Mouse (Mus musculus) liver, embryonic 11.5 days (tissue): ENCODE data around the gene Mast1. TPM values are rescaled to one million over a fixed set of nuclear protein-coding genes. Genes with fewer than 3 reads are reported as not detected.

Experiments
- ATAC-seq: fragments of 200-750 bp; cut with Nextera tagmentation; replicated peaks from 2 replicates; pipeline ENCODE4 v1.8.0; 2017; ENCODE audit warnings: moderate number of reproducible peaks, mild to moderate bottlenecking, moderate TSS enrichment, moderate library complexity; ENCODE audit not compliant: low FRiP score
- DNase-seq: peaks from one replicate; pipeline ENCODE4 v3.0.0-alpha.2; 2017; ENCODE audit warnings: low spot score
- H3K27ac ChIP-seq: fragments of 300-500 bp; sonication (generic); 2 replicates; pipeline ENCODE4 v1.5.1; 2014; ENCODE audit warnings: mild to moderate bottlenecking, low read depth, low read length, control low read depth
- H3K27me3 ChIP-seq: fragments of 300-500 bp; sonication (generic); replicated peaks from 2 replicates; pipeline ENCODE4 v1.6.1; 2014; ENCODE audit warnings: low read length, mixed read lengths; ENCODE audit not compliant: control insufficient read depth, insufficient read depth
- H3K36me3 ChIP-seq: fragments of 300-500 bp; sonication (generic); 2 replicates; pipeline ENCODE4 v1.6.1; 2014; ENCODE audit warnings: mild to moderate bottlenecking, low read length, moderate library complexity, mixed read lengths; ENCODE audit not compliant: control insufficient read depth, insufficient read depth
- H3K4me1 ChIP-seq: fragments of 300-500 bp; sonication (generic); replicated peaks from 2 replicates; pipeline ENCODE4 v1.6.1; 2014; ENCODE audit warnings: low read length, mixed read lengths; ENCODE audit not compliant: control insufficient read depth, insufficient read depth
- H3K4me2 ChIP-seq: fragments of 300-500 bp; sonication (generic); 2 replicates; pipeline ENCODE4 v1.6.1; 2014; ENCODE audit warnings: mild to moderate bottlenecking, control low read depth, moderate library complexity
- H3K4me3 ChIP-seq: fragments of 300-500 bp; sonication (generic); 2 replicates; pipeline ENCODE4 v1.5.1; 2014; ENCODE audit warnings: low read depth, low read length, control low read depth
- H3K9ac ChIP-seq: fragments of 300-500 bp; sonication (generic); 2 replicates; pipeline ENCODE4 v1.6.1; 2014; ENCODE audit warnings: low read depth, low read length, control low read depth
- H3K9me3 ChIP-seq: fragments of 300-500 bp; sonication (generic); 2 replicates; pipeline ENCODE4 v1.6.1; 2016; ENCODE audit warnings: low read length, inconsistent platforms, mixed read lengths; ENCODE audit not compliant: control insufficient read depth
- WGBS: fragments of 180-500 bp; shearing (Covaris S2); extraction: QIAGEN DNeasy Blood & Tissue Kit; methylation state at CpG from one replicate; pipeline ENCODE4 v1.1.7; 2014; 5-methylcytosine and 5-hydroxymethylcytosine counted together
- polyA plus RNA-seq: library from polyadenylated mRNA; unstranded; fragments of >200 nt; fragmentation: Nextera tagmentation; extraction: Ambion mirVana; gene quantifications from 2 replicates; pipeline ENCODE4 v1.2.1, GENCODE M21; 2014

Gene Mast1
- polyA plus RNA-seq, 1 experiment from 2014 or later: 0.29 TPM

DNA sequence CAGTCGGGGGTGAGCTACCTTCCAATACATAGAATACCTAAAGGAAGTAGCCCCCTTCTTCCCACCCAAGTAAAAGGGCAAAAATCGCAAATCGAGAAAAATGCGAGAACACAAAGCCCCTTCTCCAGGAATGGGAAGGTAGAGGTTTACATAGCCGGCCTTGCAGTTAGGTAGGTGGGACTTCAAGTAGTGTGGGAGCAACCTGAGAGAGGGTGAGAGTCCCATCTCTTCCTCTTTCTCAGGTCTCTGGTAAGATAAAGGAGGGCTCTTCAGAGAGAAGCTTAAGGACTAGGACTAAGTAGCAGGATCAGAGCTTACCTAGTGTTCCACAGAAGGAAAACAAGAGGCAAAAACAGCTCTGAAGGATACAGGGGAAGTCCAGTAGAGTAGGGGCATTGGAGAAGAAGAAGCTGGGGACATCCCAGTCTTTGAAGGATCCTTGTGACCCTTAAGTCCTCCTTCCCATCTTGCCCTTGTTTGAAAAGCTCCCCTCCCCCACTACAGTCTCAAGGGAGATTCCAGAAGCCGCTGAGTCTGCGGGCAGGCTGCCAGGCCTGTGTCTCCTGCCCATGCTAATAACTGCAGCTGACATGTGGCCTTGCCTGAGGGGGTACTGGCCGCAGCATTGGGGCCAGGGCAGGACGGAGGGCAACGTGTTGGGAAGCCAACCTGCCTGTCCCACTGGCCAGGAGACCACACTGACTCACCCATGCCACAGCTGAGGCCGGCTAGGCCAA lies 43.6 kb upstream of the Mast1 start:
- DNase-seq (no peak), ATAC-seq (no peak)
- Histone ChIP-seq H3K36me3 (no peaks in the 10 kb centered on the region), H3K27ac (peak overlapping the region; percentile 59; the same call in 1 of the 2 replicates), H3K9me3 (no peaks in the 10 kb centered on the region), H3K4me3 (peak overlapping the region; percentile 78; the same call in 1 of the 2 replicates), H3K9ac (peak overlapping the region; percentile 17), H3K4me1 (peaks cover 68% of the 10 kb centered on the region), H3K27me3 (no peaks in the 10 kb centered on the region), H3K4me2 (peak overlapping the region; percentile 99)
- WGBS: 47% methylated on average over 11 of the region's 11 CpGs

DNA sequence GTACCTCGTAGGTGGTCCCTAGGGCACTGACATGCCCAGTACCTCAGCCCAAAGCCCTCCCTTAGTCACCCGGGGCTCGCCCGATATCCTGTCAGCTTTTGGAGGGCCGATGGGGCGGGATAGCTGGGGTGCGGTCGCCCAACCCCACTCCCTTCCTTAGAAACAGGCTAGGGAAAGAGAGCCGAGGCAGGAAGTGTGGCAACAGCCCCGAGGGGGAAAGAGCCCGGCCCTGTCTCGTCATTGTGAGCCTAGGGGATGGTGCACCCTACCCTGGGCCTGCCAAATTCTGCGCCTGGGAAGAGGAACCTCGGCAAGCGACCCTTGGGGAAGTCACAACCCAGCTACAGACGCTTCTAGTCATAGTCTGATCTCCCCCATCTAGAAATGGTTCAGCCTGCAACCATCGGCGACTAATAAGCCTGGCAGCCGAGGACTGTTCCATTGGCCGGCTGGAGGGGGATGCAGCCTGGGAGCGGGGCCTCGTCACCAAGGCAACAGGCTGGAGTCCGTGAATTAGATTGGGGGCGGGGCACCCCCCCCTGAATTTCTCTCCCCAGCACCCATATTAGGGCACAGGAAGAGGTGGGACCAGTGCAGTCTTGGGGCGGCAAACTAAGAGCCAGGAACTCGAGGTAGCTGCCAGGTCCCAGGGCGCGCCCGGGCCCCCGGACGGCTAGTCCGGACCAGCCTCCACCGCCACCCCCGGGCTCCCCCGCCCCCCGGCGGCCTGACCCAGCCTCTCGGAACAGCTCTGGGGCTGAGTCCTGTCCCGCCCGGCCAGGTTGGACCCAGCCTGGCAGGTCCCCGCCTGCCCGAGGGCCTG lies 42.7 kb upstream of the Mast1 start:
- DNase-seq (peak; percentile 90), ATAC-seq (peak; percentile 53)
- peaks cover 4% of the 10 kb centered on the region; the same call in 1 of the 2 replicates for H3K36me3 ChIP-seq
- peaks cover 70% of the 10 kb centered on the region for H3K4me1 ChIP-seq
- WGBS: 2% methylated on average over 42 of the region's 42 CpGs
- peak overlapping the region; percentile 62 for H3K9ac ChIP-seq
- peak overlapping the region; percentile 78 for H3K4me3 ChIP-seq
- H3K27ac ChIP-seq: peak overlapping the region; percentile 59
- H3K9me3 ChIP-seq: no peaks in the 10 kb centered on the region
- peak overlapping the region; percentile 99 for H3K4me2 ChIP-seq
- no peaks in the 10 kb centered on the region for H3K27me3 ChIP-seq

DNA sequence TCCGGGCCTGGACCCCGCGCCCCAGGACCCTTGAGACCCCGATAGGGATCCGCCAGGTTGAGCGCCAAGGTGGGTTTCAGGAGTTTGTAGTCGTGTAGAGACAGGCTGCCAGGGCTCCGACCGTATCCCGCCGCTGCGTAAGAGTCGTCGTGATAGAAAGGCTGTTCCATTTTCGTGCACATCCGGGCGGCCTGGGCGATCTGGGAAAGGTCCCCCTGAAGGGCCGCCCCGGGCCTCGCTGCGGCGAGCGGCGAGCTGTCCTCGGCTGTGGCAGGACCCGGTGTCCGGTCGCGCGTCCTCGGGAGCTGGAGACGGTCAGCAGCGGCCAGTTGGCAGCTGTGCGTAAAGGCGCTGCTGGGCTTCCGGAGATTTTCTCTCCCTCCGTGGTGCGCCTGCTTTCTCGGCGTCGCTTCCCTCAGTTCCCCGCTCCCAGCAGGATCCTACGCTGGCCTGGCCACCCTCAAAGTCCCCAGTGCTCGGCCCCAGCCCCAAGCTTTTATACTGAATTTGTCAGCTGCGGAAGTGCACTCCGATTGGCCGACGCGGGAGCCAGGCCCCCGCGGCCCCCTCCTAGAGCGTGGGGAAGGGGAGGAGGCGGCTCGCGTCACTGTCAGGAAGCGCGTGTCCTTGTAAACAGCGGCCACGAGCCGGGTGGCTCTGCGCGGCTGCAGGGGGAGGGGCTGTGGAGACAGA lies 41.2 kb upstream of the Mast1 start, which contains the start of gene Junb:
Gene Junb, minus strand, starts transcription at position 471 of the 693 bp plus-strand sequence.
- Histone ChIP-seq H3K9ac (peak within 1 kb of the TSS; percentile 86), H3K27me3 (no peaks in the 10 kb centered on the region), H3K9me3 (no peaks in the 10 kb centered on the region), H3K4me2 (peak within 1 kb of the TSS; percentile 99), H3K4me3 (peak within 1 kb of the TSS; percentile 78), H3K4me1 (peaks cover 62% of the 10 kb centered on the region), H3K27ac (peak within 1 kb of the TSS; percentile 96), H3K36me3 (peaks cover 16% of the 10 kb centered on the region; the same call in 1 of the 2 replicates)
- ATAC-seq: peak; percentile 57
- peak; percentile 92 for DNase-seq
- WGBS: under 1% methylated on average over 63 of the region's 63 CpGs

DNA sequence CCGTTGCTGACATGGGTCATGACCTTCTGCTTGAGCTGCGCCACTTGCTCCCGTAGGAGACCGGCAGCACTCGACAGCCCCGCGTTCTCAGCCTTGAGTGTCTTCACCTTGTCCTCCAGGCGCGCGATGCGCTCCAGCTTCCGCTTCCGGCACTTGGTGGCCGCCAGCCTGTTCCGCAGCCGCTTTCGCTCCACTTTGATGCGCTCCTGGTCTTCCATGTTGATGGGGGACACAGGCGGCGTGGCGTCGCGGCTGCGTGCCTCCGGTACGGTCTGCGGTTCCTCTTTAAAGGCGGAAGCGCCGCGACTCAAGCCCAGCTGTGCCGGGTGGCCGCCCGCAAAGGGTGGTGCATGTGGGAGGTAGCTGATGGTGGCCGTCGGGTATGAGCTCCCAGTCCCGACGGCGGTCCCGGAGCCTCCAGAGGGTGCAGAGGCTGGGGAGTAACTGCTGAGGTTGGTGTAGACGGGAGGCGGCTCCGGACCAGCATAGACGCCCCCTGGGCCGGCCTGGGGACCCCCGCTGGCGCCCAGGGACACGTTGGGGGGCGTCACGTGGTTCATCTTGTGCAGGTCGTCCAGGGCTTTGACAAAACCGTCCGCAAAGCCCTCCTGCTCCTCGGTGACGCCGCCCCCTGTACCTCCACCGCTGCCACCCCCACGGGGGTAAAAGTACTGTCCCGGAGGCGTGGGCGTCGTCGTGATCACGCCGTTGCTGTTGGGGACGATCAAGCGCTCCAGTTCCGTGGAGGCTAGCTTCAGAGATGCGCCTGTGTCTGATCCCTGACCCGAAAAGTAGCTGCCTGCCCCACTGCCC lies 40.5 kb upstream of the Mast1 start:
- DNase-seq (peak; percentile 79), ATAC-seq (no peak)
- peak overlapping the region; percentile 99 for H3K4me2 ChIP-seq
- H3K27me3 ChIP-seq: no peaks in the 10 kb centered on the region
- peaks cover 22% of the 10 kb centered on the region; the same call in 1 of the 2 replicates for H3K36me3 ChIP-seq
- peak overlapping the region; percentile 86 for H3K9ac ChIP-seq
- WGBS: under 1% methylated on average over 70 of the region's 70 CpGs
- H3K4me1 ChIP-seq: peaks cover 64% of the 10 kb centered on the region
- peak overlapping the region; percentile 96 for H3K27ac ChIP-seq
- peak overlapping the region; percentile 78 for H3K4me3 ChIP-seq
- no peaks in the 10 kb centered on the region for H3K9me3 ChIP-seq

DNA sequence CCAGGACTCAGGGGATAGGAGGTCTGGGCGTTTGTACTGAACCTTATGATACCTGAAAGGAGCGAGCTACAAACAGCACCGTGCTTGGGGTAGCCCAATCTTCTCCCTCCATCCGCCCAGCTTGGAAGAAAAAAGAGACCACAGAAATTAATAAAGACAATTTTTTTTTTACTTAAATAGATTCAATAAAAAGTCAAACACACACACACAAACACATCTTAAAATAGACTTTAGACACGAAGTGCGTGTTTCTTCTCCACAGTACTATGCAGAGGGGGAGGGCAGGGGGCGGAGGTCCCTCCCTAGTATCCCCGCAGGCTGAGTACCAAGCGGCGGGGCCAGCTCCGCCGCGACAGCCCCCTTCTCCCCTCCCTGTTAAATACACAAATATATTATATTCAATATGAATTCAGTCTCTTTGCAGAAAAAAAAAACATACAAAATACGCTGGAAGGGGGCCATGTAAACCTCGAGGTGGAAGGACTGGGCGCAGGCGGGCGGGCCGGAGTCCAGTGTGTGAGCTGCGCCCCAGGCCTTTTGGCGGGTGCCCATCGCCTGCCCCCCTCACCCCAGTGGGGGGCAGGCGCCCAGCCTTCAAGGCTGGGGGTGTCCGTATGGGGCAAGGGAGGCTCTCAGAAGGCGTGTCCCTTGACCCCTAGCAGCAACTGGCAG lies 39.7 kb upstream of the Mast1 start:
- Histone ChIP-seq H3K4me3 (peak overlapping the region; percentile 78), H3K4me2 (peak overlapping the region; percentile 99), H3K9me3 (no peaks in the 10 kb centered on the region), H3K36me3 (peaks cover 26% of the 10 kb centered on the region; the same call in 1 of the 2 replicates), H3K27me3 (no peaks in the 10 kb centered on the region), H3K4me1 (peaks cover 63% of the 10 kb centered on the region), H3K9ac (peak overlapping the region; percentile 86), H3K27ac (peak overlapping the region; percentile 96)
- DNase-seq (peak; percentile 49), ATAC-seq (no peak)
- WGBS: 2% methylated on average over 25 of the region's 25 CpGs

DNA sequence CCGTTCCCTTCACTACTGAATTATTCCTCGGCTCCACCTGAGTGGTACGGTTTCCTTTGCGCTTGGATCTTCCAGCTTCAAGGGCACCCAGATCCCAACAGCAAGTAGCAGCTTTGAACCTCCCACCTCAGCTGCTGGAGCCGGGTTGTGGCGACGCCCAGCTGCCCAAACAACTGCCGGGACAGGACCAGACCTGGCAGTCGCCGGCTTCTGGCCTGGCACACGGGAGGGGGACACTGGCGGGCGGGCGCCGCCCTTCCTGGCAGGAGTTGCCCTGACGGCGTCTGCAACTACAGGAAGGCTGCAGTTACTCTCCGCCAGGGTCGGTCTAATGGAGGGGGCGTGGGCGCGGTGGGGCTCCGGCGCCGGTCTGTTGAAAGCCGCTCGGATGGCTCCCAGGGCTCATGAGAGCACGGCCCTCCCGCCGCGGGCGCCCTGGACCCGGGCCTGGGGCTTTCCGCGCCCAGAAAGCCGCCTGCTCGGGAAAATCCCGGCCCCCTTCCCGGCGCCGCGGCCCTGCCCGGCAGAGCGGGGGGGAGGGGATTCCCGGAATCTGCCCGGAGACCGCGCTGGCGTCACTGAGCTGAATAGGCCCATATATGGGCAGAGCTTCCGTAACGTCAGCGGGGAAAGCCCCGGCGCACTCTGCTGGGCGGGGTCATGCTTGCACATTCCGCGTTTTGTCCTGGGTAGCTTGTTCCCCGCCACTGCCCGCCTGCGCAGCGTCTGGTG lies 39.0 kb upstream of the Mast1 start:
- H3K9me3 ChIP-seq: no peaks in the 10 kb centered on the region
- peak overlapping the region; percentile 99 for H3K4me2 ChIP-seq
- DNase-seq (peak; percentile 92), ATAC-seq (peak; percentile 79)
- under 1% methylated on average over 59 of the region's 61 CpGs for WGBS
- peak overlapping the region; percentile 86 for H3K9ac ChIP-seq
- H3K4me1 ChIP-seq: peaks cover 66% of the 10 kb centered on the region
- H3K36me3 ChIP-seq: peaks cover 33% of the 10 kb centered on the region
- H3K27me3 ChIP-seq: no peaks in the 10 kb centered on the region
- H3K27ac ChIP-seq: peak overlapping the region; percentile 96
- peak overlapping the region; percentile 78 for H3K4me3 ChIP-seq

DNA sequence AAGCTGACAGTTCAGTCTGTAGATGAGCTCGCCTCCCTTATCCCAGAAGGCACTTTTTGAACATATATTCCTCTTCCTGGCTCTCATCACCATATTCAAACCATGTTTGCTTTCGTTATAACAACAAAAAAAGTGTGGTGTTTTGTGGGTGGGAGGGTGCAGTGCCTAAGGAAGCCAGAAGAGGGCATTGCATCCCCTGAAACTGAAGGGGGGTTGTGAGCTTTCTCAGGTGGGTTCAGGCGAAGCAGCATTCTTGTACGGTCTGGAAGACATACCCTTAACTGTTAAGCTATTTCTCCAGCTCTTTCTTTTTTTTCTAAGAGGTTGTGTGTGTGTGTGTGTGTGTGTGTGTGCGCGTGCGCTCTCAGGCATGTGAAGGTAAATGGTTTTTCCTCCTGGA lies 38.3 kb upstream of the Mast1 start:
- 26% methylated on average over 7 of the region's 7 CpGs for WGBS
- Histone ChIP-seq H3K27me3 (no peaks in the 10 kb centered on the region), H3K9me3 (no peaks in the 10 kb centered on the region), H3K27ac (peak overlapping the region; percentile 96), H3K9ac (peak overlapping the region; percentile 37; the same call in 1 of the 2 replicates), H3K4me1 (peaks cover 66% of the 10 kb centered on the region), H3K4me2 (peak overlapping the region; percentile 99), H3K36me3 (peaks cover 38% of the 10 kb centered on the region), H3K4me3 (peak overlapping the region; percentile 78)
- DNase-seq: peak; percentile 69
- ATAC-seq: no peak
